Mouse (Mus musculus): ENCODE data around the gene Krtap10-4.
"Not testable (repeated sequence)": the region's sequence is repeated elsewhere in the genome, so short reads cannot be mapped to it uniquely, and the experiment has no call there.

GRCm38 (mm10) chr10:77787876-77788275 lies 39.0 kb downstream of the Krtap10-4 start, which contains the start of gene Gm7137:
- TF ChIP-seq POLR2A (IDR thresholded peaks at IDR 0.05; ENCODE audit: low read depth, low read length); CTCF (IDR thresholded peaks at IDR 0.05; ENCODE audit: borderline replicate concordance, insufficient read depth, low read length): not testable (repeated sequence)
